15 mouse cellular contexts compared by ENCODE assay signal in genomic region chr4:102307661-102308297, GRCm38 (mm10).
"Had no signal": no experiment of that assay in that cellular context is flagged by ENCODE, and none has a peak within 500 bp of the region (broad histone marks: within the 10 kb centered on the region; RNA-seq: fewer than 3 reads in every experiment).

No protein-coding gene starts in this region.

- H3K36me3 ChIP-seq: limb, embryonic 12.5 days; liver, embryonic 13.5 days; lung, embryonic 15.5 days had no signal

- H3K27me3 ChIP-seq: limb, embryonic 12.5 days; liver, embryonic 13.5 days; lung, embryonic 15.5 days had no signal

- H3K9ac ChIP-seq: limb, embryonic 12.5 days; liver, embryonic 13.5 days; liver, postnatal 0 days; lung, embryonic 15.5 days had no signal

- H3K27ac ChIP-seq: kidney, postnatal 0 days; limb, embryonic 12.5 days; liver, embryonic 13.5 days; lung, embryonic 15.5 days; macrophage; stomach, postnatal 0 days had no signal

- H3K4me2 ChIP-seq: limb, embryonic 12.5 days; liver, embryonic 13.5 days; lung, embryonic 15.5 days had no signal

- DNase-seq: kidney, adult 9 months; kidney, postnatal 36 days; layer of hippocampus, adult 9-11 months; layer of hippocampus, postnatal 36 days; liver; liver, embryonic 13.5 days; liver, postnatal 0 days; lung, postnatal 14 days; thymus, postnatal 4 days had no signal

- ATAC-seq: liver, postnatal 0 days had no signal

- H3K4me3 ChIP-seq: limb, embryonic 12.5 days; liver, embryonic 13.5 days; lung, embryonic 15.5 days; myocyte had no signal

- H3K4me1 ChIP-seq: limb, embryonic 12.5 days; liver, embryonic 13.5 days; lung, embryonic 15.5 days had no signal

- H3K9me3 ChIP-seq: limb, embryonic 12.5 days; liver, embryonic 13.5 days; lung, embryonic 15.5 days had no signal
